Mouse (Mus musculus): ENCODE results near the gene Ccdc97.
A peak's percentile ranks its signal among the peaks of the same experiment; 100 is the strongest.

Ccdc97 gene

DNA sequence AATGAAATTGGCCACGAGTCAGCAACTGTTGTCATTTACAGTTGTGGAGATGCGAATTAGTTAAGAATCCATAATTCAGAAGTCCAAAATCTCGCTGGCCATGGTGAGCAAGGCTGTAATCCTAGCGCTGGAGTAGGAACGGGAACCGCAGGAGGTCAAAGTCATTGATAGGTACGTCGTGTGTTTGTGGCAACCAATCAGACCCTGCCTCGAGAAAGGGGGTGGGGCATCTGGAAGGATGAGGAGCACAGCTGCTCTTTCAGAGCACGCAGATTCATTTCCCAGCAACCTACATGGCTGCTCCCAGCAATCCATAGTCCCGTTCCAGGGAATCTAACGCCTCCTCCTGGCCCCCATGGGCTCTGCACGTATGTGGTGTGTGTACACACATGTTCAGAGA, 19.0 kb downstream of the Ccdc97 start:
- no peak for ATAC-seq (ENCODE audit: insufficient number of reproducible peaks, low FRiP score, low TSS enrichment)

DNA sequence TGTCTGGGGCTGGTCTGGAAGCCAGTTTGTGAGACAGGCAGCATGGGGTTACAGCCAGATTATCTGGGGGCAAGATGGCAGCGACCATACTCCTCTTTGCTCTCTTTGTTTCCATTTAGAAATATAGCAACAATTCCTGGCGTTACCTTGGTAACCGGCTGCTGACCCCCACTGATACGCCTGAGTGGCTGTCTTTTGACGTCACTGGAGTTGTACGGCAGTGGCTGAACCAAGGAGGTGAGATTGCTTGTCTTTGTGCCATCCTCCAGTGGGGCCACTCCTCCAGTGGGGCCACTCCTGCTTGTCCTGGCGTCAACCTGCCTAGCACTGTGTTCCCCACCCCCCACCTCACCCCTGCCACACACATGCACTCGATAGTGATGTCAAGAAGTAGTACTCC, 24.8 kb downstream of the Ccdc97 start:
- ATAC-seq (ENCODE audit: insufficient number of reproducible peaks, low FRiP score, low TSS enrichment): no peak

DNA sequence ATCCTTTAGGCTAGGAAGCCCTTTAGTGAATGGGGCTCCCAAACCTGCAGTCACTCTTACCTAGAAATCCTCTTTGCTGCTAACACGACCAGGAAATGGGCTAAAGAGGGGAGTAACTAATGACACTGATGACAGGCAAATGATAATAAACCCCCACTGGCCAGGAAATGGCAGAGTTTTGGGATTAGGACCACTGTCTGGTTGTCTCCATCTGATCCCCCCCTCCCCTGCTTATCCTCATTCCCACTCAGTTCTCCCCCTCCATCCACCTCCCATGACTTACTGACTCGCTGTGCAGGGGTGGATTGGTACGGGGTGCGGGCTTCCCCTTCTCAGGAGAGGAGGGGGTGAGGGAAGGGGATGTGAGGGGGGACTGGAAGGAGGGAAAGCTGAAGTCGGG, 28.8 kb downstream of the Ccdc97 start:
- no peak for ATAC-seq (ENCODE audit: insufficient number of reproducible peaks, low FRiP score, low TSS enrichment)

DNA sequence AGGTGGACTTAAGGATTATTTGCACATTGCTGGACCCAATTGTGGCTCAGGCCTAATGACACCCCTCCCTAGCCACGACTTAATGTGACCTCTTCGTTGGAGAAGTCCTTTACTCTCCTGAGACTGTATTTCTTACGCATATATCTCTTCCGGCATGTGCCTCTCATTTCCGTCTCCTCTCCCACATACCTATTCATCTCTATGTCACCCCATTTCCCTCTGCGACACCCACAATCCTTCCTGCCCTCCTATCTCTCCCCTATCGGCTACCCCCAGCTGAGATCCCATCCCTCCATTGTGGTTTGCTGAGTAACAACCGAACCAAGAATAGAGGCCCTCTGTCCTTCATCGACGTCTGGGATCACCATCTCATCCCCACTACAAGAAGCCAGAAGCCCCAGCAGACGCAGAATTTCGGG, 29.3 kb downstream of the Ccdc97 start:
- ATAC-seq (ENCODE audit: insufficient number of reproducible peaks, low FRiP score, low TSS enrichment): no peak

DNA sequence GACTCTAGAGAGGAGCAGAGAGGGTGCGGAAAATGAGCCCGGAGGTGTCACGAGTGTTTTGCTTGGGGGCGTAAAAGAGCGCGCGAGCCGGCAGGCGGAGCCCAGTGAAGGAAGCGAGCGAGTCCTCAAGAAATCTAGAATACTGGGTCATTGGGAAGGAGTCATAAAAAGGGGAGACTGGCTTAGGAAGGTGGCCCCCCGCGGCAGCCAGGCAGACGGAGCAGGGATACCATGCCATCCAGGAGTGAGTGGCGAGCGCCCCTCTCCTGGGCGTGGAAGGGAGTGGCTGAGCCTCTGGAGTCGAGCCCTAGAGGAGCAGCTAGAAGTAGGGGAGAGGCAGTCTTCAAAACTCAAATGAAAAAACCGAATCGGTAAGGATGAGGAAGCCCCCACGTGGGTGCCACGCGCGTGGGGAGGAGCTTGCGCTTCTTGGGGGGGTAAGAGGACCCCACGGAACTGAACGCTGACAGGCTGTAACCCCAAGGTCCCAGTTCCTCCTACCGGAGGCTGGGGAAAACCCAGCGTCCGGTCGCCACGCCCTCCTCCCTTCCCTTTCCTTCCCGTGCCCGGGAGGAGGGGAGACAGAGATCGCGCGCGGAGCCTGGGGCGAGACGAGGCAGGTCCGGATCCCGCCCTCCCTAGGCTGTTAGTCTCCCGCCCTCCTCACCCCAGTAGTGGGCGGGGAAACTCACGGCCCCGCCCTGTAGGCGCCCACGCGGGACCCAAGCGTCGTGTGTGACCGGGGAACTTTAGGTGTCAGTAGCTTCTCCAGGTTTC, 29.9 kb downstream of the Ccdc97 start:
- ATAC-seq (ENCODE audit: insufficient number of reproducible peaks, low FRiP score, low TSS enrichment): no peak

DNA sequence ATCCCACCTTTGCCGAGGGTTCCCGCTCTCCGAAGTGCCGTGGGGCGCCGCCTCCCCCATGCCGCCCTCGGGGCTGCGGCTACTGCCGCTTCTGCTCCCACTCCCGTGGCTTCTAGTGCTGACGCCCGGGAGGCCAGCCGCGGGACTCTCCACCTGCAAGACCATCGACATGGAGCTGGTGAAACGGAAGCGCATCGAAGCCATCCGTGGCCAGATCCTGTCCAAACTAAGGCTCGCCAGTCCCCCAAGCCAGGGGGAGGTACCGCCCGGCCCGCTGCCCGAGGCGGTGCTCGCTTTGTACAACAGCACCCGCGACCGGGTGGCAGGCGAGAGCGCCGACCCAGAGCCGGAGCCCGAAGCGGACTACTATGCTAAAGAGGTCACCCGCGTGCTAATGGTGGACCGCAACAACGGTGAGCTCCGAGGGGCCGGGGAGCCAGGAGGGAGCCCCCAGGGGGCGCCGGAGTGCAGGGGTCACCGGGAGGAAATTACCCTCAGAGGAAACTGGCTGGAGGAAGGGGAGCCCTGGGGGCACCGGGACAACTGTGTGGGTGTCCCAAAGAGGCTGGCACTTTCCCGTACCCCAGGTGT, 31.0 kb downstream of the Ccdc97 start:
- ATAC-seq (ENCODE audit: insufficient number of reproducible peaks, low FRiP score, low TSS enrichment): no peak

DNA sequence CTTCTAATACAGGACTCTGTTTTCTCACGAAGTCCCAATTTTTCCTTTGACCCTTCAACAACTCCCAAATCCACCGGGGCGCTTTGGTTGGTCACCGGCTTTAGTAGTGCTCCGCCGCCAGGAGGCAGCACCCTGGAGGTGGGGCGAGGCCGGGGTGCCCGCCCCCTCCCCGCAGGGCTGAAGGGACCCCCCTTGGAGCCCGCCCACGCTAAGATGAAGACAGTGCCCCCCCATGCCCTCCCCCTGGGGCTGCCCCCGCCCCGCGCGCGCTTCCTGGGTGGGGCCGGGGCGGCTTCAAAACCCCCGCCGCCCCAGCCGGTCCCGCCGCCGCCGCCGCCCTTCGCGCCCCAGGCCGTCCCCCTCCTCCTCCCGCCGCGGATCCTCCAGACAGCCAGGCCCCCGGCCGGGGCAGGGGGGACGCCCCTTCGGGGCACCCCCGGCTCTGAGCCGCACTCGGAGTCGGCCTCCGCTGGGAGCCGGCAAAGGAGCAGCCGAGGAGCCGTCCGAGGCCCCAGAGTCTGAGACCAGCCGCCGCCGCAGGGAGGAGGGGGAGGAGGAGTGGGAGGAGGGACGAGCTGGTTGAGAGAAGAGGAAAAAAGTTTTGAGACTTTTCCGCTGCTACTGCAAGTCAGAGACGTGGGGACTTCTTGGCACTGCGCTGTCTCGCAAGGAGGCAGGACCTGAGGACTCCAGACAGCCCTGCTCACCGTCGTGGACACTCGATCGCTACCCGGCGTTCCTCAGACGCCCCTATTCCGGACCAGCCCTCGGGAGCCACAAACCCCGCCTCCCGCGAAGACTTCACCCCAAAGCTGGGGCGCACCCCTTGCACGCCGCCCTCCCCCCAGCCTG, 32.0 kb downstream of the Ccdc97 start, which contains the start of gene Tgfb1:
TSS of gene Tgfb1 (plus strand) at position 323 of the 852 bp plus-strand sequence.
- ATAC-seq (ENCODE audit: insufficient number of reproducible peaks, low FRiP score, low TSS enrichment): no peak

DNA sequence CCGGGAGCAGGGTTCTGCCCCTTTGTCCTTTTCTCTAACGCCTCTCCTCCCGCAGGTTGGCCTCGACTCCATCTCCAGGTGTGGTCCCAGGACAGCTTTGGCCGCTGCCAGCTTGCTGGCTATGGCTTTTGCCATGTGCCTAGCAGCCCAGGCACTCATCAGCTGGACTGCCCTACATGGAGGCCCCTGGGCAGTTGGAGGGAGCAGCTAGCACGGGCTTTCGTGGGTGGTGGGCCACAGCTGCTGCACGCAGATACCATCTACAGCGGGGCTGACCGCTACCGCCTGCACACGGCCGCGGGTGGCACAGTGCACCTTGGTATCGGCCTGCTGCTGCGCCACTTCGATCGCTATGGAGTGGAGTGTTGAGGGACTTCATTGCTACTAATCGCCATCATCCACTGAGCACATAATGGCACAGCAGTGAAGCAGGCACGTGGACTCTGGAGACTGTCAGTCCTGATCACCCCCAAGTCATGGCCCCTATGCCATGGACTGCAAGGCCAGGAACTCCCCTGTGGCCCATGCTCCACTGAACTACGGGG, 32.9 kb downstream of the Ccdc97 start:
- ATAC-seq (ENCODE audit: insufficient number of reproducible peaks, low FRiP score, low TSS enrichment): no peak

DNA sequence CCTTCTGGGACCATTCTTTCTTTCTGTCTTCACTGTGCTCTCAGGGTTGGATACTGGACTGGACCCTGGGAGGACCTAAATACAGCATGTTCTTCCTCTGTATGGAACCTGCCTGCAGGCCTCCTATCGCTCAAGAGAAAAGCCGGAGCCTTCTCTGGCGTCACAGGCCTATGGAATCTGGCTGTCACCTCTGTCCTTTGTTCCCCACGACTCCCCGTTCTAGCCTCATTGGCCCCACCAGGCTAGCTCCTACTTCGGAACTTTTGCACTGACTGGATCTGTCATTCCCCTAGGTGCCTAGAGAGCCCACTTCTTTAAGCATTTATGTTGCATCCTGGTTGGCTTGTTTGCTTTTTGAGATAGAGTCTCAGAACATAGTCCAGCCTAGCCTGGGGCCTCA, 34.2 kb downstream of the Ccdc97 start:
- no peak for ATAC-seq (ENCODE audit: insufficient number of reproducible peaks, low FRiP score, low TSS enrichment)

DNA sequence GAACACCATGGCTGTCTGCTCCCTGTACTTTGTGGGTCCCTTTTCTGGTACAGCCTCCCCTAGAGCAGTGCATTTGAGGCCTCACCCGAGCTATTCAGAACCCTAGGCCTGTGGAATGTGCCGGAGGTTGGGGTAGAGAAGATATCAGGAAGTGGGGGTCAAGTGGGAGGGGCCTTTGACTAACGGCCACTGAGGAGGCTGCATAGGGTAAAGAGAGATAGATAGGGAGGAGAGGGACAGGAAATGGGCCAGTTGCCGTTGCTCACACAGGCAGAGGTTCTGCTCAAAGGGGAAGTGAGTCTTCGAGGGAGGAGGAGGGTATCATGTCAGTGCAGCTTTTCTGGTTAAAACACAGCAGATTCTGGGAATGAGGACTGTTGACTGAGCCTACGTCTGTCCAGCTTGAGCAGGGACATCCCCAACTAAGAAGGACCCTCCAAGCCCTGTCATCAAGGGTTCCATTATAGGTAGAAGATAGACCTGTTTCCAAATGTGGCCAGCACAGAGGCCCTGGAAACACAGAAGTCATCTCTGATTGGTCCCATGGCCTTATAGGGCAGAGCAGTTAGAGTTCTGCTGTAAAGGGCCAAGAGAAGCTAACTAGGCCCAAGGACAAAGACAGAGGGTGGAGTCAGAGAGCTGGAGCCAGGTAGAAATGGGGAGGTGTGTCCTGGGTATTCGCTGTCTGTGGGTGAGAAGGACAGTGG, 35.3 kb downstream of the Ccdc97 start:
- no peak for ATAC-seq (ENCODE audit: insufficient number of reproducible peaks, low FRiP score, low TSS enrichment)

DNA sequence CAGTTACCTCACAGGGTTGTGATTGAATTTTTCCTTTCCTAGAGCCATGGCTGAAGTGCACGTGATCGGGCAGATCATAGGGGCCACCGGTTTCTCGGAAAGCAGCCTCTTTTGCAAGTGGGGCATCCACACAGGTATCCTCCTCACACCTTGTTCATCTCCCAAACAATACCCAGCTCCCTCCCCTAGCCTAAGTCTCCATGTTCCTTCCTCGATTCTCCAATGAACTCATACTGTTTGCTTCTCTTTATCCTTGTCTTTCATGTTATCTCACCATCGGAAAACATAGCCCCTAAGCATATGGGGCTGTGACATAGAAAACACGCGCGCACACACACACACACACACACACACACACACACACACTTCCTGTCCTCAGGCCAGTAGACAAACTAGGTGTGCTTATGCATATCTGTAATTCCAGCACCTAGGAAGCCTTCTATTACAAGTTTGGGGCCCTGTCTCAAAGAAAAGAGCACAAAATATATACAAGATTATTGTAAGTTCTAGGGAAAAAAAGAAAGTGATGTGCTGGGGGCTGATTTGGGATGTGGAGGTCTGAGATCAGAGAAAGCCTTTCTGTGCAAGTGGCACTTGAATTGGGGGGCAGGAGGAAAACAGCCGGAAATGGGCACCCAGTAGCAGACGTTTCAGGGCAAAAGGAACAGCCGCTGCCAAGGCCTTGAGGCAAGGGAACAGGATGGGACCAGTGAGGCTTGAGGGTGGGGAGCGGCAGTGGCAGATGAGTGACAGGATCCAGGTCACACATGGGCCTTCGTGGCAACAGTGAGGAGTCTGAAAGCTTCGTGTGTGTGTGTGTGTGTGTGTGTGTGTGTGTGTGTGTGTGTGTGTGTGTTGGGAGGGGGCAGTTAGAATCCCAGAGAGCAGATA, 37.3 kb downstream of the Ccdc97 start:
- no peak for ATAC-seq (ENCODE audit: insufficient number of reproducible peaks, low FRiP score, low TSS enrichment)

DNA sequence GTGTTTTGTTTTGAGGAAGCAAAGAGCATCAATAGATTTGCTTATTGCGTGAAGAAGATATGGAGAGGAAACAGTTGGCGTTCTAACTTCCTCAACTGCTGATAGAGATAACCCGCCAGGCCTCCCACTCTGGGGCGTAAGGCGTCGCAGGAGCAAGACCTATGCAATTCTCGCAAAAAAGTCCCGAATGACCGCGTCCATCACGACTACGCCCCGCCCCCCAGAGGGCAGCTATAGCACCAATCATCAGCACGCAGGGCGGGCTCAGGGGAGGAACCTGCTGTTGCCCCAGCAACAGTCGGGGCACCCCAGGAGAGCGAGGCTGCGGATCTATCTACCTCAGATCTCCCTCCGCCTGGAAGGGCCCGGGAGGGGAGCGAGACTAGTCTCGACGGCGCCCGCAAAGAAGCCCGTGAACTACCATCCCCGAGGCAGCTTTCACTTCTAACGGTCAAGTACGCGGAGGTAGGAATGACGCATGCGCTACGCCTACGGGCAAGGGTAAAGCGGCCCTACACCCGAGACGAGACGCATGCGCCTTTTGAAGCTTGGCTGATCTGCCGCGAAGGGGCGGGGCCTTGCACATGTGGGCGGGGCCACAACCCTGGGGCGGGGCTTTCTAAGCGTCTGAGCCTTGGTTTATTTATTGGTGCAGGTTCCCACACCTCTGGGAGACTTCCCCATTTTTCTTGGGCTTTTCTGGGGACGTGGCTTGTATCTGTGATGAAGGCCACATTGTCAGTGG, 38.2 kb downstream of the Ccdc97 start, which contains the start of gene B9d2:
TSS of gene B9d2 (plus strand) at position 267 of the 745 bp plus-strand sequence.
- ATAC-seq (ENCODE audit: insufficient number of reproducible peaks, low FRiP score, low TSS enrichment): peak; percentile 87

DNA sequence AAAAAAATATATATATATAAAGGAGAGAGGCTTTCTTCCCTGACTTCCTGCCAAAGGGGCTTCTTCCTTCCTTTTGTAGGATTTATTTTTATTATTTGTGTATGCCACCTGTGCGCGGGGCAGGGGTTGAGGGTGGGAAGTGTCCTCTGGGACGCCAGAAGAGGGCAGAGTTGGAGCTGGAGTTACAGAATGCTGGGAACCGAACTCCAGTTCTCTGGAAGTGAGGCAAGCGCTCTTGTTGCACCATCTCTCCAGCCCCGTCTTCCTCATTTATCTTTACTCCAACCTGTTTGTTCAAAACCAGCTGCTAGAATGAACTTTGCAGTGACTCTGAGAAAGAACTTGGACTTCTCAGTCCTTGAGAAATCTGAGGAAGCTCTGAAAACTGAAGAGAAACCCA, 38.9 kb downstream of the Ccdc97 start:
- no peak for ATAC-seq (ENCODE audit: insufficient number of reproducible peaks, low FRiP score, low TSS enrichment)

DNA sequence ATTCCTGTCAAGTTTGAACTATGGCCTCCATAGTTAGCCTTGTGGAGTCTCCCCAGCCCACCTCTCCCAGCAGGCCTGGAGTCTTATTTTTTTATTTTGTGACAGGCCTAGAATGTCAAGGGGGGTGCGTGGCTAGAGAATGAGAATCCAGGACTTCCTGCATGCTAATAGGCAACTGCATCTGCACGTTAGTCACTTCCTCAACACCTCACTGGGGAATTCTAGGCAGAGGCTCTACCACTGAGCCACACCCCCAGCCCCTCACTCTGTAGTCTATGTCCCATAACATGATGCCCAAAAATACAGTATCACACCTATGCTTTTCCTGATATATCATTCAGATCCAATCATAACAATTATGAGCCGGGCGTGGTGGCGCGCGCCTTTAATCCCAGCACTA, 41.9 kb downstream of the Ccdc97 start:
- ATAC-seq (ENCODE audit: insufficient number of reproducible peaks, low FRiP score, low TSS enrichment): no peak

DNA sequence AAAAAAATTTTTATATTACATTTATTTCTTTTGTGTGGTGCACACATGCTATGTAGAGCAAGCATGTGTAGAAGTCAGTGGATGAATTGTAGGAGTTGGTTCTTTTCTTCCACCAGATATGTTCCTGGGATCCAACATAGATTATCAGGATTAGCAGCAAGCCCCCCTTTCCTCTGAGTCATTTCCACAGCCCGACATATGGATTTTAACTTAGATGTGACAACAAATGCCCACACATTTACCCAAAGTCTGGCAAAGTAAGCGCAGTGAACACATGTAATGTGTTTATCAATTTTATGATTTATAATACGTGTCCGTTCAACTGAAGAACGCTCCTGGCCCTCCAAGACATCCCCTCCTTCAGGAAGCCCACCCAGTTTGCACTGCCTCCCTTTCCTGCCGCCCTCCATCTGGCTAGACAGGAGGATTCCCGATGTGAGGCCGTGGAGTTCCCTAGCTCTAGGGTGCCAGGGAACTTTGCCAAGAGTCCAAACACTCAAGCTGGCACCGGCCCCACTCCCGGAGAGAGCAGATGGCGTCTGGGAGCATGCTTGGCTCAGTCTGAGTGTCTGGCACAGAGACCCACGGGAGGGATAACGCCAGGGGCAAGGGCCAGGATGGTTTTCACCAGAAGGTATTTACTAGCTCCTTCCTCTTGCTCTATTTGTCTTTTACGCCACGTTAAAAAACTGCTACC, 42.7 kb downstream of the Ccdc97 start:
- ATAC-seq (ENCODE audit: insufficient number of reproducible peaks, low FRiP score, low TSS enrichment): peak; percentile 82

DNA sequence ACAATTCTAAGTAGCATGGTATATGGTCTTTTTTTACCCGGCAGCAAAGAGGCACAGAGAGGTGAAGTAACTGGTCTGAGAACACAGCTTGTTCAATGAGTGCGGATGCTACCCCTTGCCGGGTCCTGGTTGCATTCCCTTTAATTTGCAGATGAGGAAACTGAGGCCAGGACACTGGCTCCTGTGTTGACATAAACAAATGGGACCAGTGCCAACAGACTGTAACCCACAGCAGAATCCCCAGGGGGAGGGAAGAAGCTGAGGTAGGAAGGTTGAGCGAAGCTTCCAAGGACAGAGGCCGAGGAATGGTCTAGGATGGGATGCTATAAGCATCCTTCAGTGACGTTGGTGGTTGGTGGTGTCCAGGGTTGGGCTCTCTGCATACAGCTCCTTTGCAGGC, 43.5 kb downstream of the Ccdc97 start:
- ATAC-seq (ENCODE audit: insufficient number of reproducible peaks, low FRiP score, low TSS enrichment): no peak

DNA sequence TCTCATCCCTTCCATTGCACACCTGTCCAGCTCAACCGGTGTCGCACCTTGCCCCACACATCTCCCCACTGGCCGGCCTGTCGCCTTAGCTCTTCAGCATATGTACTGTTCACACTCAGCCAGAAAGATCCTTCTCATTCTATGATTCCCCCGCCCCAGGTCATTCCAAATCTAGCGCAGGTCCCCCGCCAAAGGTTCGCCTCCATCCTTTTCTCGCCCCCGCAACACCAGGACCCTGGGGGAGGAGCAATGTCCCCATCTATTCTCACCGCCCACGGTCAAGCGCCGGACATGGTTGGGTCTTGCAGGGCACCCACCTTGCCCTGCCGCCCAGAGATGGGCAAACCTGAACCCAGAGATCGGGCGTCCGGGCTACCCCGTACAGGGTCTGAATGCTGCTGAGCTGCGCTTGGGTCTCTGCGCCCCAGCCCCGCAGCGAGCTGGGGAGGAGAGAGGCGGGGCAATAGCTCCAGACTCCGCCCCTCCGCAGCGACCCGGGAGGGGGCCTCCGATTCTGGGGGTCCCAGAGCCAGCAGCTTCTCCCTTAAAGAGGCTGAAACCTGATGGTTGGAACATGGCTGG, 44.1 kb downstream of the Ccdc97 start, which contains the start of gene Tmem91:
TSS of gene Tmem91 (minus strand) at position 448 of the 582 bp plus-strand sequence.
- no peak for ATAC-seq (ENCODE audit: insufficient number of reproducible peaks, low FRiP score, low TSS enrichment)

DNA sequence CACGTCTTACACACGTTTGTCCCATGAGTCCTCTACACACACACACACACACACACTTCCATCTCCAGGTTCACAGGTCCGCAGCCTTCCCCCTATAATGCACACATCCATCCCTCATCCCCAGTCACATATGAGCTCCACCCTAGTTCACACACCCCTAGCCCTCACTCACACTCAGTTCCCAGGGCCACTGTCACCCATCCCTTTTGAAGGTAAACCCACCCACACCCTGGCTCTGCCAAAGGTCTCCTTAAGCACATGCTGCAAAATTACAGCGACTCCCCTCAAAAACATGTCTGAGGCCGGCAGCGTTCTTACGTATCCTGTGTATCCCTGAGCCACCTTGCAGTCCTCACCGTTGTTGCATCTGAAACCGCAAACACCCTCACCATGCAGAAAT, 44.6 kb downstream of the Ccdc97 start:
- no peak for ATAC-seq (ENCODE audit: insufficient number of reproducible peaks, low FRiP score, low TSS enrichment)
